Mouse (Mus musculus) thymus, postnatal 25 days (tissue): Measurements from ENCODE around the gene Ptgs1.

ENCODE experiments used
- DNase-seq: peaks from one replicate; pipeline ENCODE4 v3.0.0; 2022

Gene Ptgs1

DNA sequence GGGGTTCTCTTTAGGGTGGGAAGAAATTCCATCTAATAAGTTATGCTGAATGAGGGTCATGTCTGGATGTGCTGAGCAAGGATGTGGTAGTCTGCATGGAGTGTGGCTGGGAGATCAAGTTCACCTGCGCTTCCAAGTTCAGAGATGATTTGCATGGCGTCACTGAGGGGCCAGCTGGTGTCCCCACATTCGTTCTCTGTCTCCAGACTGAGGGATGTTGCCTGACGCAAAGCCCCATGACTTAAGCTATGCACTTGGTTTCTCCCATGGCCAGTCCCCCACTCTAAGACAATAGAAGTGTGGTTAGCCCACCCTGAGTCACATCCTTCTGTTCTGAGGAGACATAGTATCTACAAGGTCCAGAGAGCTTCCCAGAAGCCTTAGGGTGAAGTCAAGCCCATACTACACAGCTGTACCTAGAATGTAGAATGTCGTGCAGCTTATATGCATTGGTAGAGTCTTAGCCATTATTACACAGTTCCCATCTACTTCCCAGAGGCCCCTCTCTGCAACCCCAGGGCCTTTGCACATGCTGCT lies 15.0 kb upstream of the Ptgs1 start:
- DNase-seq: no peak

GRCm38 (mm10) chr2:36216546-36216945 lies 13.7 kb upstream of the Ptgs1 start:
- DNase-seq: no peak

- no peak for DNase-seq
Measured at GRCm38 (mm10) chr2:36216953-36217573, 13.2 kb upstream of the Ptgs1 start.

- DNase-seq: no peak
Measured at GRCm38 (mm10) chr2:36217692-36218233, 12.5 kb upstream of the Ptgs1 start.

- peak; percentile 13 for DNase-seq
Measured at GRCm38 (mm10) chr2:36220106-36220505, 10.1 kb upstream of the Ptgs1 start.

GRCm38 (mm10) chr2:36220891-36221290 lies 9.3 kb upstream of the Ptgs1 start:
- no peak for DNase-seq

DNA sequence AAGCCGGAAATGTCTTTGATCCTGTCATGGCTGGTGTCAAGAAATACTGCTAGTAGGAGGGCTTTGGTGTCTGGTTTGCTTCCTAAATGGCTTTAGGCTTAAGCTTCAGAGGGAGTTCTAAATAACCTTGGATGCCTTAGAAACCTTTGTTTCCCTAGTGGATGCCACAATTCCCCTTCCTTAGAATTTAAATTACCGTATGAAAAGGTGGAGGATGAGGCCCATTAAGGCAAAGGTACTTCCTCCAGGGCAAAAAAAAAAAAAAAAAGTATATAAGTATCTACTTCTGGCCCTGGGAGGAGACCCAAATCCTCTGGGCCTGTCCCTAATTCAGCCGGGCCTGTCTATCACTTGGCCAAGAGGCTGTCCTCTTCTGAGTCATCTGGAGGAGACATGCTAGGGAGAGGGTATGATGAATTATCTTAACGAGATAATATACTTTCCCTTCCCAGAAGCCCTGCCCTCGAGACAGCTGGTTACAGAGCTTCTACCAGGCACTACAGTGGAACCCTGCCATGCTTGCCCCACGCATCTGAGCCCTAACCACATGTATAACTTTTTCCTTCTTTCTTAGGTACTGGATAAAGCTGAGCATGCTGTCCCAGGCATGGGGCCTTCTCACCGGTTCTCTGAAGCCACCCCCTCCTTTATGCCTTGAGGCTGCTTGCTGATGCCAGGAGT lies 7.9 kb upstream of the Ptgs1 start:
- no peak for DNase-seq

GRCm38 (mm10) chr2:36223436-36223835 lies 6.8 kb upstream of the Ptgs1 start:
- DNase-seq: no peak

DNA sequence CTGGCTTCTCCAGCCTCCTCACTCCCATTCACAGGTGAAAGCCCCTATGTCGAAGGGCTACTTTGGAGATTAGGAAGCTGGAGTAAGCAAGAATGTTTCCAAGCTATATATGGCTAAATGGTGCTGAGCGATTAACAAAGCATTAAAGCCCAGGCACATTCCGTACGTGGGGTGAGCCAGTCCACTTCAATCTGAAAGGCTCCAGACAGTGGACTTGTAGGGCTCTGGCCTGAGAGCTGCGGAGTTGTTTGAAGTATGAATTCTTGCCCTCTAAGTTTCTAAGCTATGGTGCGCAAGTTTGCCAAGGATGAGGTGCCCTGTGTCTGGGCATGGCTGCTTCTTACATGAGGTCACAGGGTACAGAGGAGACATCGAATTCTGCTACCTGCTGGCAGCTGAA lies 6.1 kb upstream of the Ptgs1 start:
- no peak for DNase-seq

GRCm38 (mm10) chr2:36224599-36224998 lies 5.6 kb upstream of the Ptgs1 start:
- no peak for DNase-seq

DNA sequence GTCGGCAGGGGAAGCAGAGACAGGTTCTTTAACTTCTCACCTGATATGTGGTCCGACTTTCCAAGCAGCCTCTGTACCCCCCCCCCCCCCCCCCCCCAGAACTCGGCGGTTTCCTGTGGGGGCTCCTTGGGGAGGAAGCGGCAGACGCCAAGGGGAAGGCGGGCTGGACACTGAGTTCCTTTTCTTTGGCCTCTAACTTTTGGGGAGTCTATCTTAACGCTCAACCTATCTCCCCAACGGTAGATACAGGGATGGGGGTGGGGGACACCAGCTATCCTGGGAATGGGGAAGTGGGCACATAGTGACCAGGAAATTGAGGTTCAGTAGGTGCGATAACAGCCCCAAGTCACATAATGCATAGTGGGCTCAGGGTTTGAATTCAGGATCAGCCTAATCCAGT lies 741 bp downstream of the Ptgs1 start:
- no peak for DNase-seq

DNA sequence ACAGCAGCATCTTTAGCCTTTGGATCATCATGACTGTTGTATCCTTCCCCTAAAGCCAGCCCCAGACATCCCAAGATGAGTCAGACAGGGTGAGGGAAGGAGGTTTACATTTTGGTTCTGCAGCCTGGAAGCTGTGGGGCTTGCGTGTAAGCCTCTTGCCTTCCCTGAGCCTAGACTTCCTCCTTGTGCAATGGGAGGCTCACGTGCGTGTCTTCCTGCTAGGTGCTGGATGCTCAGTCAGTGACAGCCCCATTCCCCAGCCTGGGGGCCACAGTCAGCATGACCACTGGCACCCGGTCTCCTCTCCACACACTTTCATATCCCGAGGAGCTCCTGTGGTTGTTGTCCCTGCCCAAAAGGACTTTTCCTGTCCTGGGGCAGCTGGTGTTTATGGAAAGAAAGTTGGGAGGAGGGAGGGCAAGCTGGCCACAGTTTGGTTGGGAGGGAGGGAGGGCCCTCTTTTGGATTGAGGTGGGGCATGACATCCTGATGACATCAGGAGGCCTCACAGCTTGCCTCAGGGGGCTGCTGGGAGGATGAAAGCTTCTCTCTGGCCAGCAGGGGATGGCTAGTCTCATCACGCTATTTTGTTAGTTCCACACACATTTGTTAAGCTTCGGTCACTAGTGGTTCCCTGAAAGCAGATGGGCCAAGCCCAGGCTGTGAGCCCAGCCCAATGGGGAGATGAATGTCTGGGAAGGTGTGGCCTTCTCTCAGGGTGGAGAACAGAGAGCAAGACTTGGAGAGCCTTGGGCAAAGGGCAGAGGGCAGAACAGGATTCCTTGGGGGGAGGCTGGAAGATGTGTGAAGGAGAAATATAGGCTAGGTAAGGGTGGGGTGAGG lies 4.5 kb downstream of the Ptgs1 start:
- DNase-seq: no peak

GRCm38 (mm10) chr2:36235917-36236316 lies 5.7 kb downstream of the Ptgs1 start:
- no peak for DNase-seq

GRCm38 (mm10) chr2:36236889-36237288 lies 6.7 kb downstream of the Ptgs1 start:
- no peak for DNase-seq

DNA sequence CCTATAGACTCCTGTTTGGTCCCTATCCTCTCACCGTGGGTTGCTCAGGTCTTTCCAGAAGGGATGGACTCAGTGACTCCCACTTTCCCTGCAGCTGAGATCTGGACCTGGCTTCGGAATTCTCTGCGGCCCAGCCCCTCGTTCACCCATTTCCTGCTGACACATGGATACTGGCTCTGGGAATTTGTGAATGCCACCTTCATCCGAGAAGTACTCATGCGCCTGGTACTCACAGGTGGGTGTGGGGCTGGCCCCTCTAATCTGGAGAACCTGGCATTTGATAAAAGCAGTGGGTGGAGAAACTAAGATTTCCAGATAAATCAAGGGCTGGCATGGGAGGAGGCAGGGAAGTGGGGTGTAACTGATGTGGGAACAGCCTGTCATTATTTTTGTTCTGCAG lies 7.3 kb downstream of the Ptgs1 start:
- DNase-seq: no peak

DNA sequence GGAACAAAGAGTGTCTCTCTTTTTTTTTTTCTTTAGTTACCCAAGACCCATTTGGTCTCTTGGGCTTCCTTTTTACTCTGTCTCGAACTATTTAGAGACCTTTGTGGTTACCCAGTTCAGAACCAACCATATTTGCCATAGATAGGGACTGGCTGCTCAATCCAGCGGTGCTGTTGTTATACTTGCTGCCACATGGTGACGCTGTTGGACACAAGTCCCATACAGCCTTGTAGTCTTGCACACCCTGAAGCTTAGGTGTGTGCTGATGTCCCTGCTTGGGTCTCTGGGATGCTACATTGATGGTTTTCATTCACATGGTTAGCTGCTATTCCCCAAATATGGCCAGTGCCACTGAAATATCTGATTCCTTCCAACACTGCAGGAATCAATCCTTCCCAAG lies 8.2 kb downstream of the Ptgs1 start:
- no peak for DNase-seq

GRCm38 (mm10) chr2:36238951-36239350 lies 8.7 kb downstream of the Ptgs1 start:
- DNase-seq: no peak

- no peak for DNase-seq
Measured at GRCm38 (mm10) chr2:36242514-36242913, 12.3 kb downstream of the Ptgs1 start.

DNA sequence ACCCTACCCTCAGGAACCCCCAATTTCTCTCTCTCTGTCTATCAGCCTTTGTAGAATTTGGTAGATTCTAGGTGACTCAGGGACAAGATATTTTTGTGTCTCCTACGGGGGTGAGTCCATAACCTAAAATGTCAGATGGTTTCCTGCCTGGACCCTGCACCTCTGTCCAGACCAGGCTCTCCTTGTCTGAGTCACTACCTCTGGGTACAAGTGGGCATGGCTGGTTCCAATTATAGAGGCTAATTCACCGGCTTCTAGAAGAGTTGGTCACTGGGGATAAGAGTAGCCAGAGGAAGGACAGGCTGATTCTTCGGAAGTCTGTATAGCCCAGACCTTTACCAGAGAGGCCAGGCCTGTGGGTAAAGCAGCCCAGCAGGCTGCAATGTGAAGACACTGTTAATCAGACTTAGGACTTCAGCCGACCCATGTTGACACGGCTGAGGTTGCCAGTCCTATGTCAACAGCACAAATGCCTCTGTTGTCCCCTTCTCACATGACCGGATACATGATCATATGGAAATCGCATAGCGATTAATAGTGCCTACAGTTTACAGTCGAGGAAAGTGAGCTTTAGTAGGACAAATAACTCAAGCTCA lies 13.2 kb downstream of the Ptgs1 start:
- DNase-seq: no peak

- DNase-seq: no peak
Measured at GRCm38 (mm10) chr2:36243892-36244309, 13.7 kb downstream of the Ptgs1 start.

DNA sequence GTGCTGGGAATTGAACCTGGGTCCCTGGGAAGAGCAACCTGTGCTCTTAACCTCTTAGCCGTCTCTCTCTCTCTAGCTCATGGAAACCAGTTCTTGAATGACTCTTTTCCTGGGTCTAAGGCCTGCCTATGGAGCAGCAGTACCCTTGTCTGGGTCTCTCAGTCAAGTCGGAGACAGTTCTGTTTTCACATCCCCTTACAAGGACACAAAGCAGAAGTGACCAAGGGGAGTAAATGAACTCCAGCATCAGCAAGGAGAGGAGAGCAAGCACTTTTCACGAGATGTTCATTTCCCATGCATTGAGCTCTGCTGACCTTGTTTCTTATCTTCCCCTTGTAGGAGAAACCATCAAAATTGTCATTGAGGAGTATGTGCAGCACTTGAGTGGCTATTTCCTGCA lies 14.5 kb downstream of the Ptgs1 start:
- no peak for DNase-seq

GRCm38 (mm10) chr2:36247964-36248363 lies 17.7 kb downstream of the Ptgs1 start:
- DNase-seq: no peak

DNA sequence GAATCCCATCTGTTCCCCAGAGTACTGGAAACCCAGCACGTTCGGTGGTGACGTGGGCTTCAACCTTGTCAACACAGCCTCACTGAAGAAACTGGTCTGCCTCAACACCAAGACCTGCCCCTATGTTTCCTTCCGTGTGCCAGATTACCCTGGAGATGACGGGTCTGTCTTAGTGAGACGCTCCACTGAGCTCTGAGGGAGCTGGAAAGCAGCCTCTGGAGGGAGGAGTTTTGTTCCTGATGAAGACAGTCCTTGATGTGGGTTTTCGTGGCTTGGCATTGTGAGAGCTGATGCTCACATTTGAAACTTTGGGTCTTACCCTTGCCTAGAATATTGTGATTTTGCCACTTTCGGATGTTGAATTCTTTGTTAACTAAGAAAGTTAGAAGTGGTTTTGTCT lies 20.9 kb downstream of the Ptgs1 start:
- DNase-seq: no peak
